Mouse (Mus musculus): ENCODE results near the gene Plekhg5.

Gene Plekhg5

DNA sequence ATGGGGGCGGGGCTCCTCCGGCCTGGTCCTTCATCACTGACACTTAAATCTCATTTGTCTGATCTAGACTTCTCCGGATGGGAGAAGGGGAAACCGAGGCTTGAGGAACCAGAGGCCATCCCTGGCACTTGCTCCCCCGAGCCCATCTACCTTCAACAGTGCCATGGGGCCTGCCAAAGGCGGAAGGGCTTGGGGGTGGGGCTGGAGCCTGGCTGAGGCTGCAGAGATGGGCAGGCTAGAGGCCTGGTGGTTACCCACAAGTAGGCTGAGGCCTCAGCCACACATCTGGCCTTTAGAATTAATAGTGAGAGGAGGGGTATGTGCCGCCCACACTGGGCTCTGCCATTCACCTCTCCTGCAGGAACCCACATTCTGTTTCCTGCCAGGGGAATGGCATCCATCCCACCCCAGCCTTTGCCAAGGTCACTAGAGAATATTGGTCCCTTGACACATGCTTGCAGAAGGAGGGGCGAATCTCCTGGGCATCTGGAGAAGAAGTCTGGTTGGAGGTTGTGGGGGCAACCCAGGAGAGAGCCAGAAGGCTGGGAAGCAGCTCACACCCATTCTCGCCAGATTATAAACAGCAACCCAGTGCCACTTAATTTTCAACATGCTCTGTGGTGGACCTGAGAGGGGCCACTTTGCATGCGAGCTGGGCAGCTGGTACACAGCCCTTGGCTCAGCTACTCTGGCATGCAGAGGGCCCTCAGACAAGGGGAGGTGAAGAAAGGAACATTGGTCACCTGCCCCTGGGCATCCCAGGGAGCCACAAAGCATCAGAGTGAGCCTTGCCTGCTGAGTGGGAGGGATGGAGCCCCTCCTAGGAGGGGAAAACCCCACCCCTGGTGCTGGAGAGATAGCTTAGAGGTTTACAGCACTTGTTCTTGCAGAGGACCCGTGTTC, 1.6 kb upstream of the Plekhg5 start:
- DNase-seq, result no peak

- no peak for DNase-seq
These were observed 357 bp downstream of the Plekhg5 start for GRCm38 (mm10) chr4:152072655-152073054.

DNA sequence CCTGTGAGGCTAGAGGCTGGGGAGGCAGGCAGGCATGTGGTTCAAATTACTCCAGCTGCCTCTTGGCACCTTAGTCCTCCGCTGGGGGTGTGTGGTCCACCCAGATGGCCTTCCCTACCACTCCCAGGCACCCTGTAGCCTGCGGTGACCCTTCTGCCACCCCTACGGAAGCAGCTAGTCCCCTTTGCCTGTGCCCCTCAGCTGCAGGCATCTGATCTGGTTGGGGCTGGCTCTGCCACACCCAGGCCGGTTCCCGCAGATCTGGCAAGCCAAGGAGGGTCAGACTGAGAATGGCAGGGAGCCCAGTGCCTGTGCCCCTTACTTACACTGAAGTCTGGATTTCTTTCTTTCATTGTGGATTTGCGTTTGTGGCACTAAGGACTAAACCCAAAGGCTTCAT, 1.4 kb downstream of the Plekhg5 start:
- DNase-seq, result no peak

DNA sequence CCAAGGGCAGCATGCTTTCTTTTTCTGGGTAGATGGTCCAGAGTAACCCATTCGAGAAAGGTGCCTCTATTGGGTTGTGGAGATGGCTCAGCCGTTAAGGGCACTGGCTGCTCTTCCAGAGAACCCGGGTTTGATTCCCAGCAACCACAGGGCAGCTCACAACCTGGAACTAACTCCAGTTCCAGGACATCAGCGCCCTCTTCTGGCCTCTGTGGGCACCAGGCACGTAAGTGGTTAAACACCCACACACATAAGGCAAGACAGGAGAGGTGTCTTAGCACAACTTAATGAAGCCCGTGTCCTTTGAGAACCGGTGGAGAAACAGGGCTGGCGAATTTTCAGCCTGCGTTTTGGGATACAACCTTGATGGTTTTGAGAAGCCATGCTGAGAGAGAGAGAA, 2.2 kb downstream of the Plekhg5 start:
- DNase-seq, result no peak

- DNase-seq, result no peak
These were observed 4.9 kb downstream of the Plekhg5 start for GRCm38 (mm10) chr4:152077191-152077590.

DNA sequence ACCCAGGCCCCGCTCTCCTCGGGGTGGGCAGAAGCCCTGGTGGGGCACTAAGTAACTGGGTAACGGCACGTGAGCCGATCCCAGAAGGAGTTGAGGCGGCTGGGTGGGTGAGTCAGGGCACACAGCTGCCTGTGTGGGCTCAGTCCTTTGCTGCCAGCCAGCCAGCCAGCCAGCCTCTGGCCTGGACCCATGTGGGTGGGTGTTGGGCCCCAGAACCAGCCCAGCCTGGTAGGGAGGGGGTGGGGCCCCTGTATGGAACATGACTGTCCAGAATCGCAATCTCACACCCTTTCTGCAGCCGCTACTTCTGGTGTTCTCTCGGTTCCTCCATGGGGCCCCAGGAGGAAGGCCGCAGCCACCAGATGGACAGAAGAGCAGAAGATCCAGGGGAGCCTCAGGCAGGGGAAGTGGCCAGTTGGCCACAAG, 5.8 kb downstream of the Plekhg5 start:
- peak; percentile 52 for DNase-seq

DNA sequence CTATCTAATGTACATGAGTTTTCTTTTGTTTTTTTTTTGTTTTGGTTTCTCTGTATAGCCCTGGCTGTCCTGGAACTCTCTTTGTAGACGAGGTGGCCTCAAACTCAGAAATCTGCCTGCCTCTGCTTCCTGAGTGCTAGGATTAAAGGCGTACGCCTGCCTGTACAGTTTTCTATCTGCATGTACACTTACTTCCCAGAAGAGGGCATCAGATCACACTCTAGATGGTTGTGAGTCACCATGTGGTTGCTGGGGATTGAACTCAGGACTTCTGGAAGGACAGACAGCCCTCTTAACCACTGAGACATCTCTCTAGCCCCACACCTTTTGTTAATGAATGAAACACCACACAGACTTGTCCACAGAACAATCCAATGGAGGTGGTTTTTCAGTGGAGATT, 7.0 kb downstream of the Plekhg5 start:
- no peak for DNase-seq

GRCm38 (mm10) chr4:152079931-152080330, 7.6 kb downstream of the Plekhg5 start:
- no peak for DNase-seq

DNA sequence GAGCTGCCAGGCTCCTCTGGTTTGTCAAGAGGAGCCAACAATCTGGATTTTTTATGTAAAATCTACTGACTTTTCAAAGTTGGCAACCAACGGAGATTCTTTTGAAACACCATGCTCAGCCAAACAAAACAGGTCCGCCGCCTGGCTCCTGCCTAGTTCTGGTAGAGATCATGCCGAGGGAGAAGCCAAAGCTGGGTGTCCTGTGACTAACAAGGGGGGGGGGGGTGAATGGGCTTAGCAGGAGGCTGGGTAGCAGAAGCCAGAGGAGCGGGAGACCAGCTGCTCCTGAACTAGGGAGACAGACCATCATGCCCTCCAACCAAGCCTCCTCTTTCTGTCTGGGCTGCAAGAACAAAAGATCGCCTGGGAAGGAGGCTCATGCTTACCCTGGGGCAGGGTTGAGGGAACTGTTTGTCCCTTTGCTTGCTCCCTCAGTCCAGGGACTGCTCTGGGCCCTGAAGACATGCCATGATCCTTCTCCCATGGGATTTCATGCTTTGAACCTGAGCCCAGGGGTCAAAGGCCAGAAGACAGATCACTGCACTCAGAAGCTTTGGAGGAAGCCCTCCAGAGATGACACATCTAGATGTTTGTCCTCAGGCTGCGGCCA, 11.4 kb downstream of the Plekhg5 start:
- DNase-seq, result no peak

- DNase-seq, result no peak
These were observed 12.3 kb downstream of the Plekhg5 start for GRCm38 (mm10) chr4:152084616-152085015.

- DNase-seq, result peak; percentile 71
These were observed 14.4 kb downstream of the Plekhg5 start for GRCm38 (mm10) chr4:152086505-152087210.

DNA sequence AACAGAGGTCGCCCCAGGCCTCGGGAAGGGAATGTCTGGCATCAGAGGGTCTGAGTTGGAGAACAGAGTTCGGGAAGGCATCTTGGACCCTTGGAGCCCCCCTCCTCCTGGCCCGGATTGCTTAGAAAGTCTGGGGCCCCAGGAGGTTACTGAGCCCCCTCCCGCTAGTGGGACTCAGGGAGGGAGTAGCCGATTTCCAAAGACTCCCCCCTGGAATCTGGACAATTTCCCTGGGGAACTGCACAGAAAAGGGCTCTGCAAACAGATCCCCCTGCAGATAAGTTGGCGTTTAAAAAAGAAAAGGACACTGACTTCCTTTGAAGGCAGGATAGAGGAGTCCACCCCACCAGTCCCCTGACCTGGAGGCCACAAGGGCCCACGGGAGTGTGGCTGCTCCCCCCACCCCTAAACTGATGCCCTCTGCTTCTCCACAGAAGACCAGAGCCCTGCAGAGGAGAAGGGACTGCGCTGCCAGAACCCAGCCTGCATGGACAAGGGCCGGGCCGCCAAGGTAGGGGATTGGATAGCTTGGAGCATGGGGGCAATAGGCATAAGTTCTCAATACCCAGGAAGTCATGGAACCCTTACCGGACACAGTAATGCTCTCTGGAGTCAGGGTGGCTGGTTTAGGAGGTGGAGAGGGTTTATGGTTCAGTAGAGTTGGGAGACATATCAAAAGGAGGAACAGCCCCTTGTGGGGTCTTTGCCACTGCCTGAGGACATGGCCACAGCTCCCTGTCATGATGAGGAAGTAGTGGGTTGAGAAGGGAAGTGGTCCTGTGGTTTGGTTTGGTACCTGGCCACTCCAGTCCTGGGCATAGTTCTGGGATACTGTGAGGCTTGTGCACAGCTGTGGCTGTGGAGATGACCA, 15.1 kb downstream of the Plekhg5 start:
- no peak for DNase-seq

DNA sequence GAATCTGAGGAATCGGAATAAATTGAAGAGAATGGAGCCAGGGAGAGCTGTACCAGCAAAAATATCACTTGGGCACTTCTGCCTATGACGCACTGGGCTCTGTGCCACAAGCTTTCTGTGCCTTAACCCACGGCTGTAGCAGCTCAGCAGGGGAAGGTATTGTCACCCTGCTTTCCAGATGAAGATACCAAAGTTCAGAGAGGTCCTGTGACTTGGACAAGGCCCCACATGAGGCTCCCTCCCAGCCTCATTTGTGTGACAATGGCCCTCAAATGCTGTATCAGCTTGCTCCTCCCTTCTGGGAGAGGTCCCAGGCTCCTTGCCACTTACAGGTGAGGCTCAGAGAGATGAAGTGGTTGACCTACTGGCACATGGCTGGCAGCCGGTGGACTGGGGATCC, 15.8 kb downstream of the Plekhg5 start:
- DNase-seq, result peak; percentile 77

DNA sequence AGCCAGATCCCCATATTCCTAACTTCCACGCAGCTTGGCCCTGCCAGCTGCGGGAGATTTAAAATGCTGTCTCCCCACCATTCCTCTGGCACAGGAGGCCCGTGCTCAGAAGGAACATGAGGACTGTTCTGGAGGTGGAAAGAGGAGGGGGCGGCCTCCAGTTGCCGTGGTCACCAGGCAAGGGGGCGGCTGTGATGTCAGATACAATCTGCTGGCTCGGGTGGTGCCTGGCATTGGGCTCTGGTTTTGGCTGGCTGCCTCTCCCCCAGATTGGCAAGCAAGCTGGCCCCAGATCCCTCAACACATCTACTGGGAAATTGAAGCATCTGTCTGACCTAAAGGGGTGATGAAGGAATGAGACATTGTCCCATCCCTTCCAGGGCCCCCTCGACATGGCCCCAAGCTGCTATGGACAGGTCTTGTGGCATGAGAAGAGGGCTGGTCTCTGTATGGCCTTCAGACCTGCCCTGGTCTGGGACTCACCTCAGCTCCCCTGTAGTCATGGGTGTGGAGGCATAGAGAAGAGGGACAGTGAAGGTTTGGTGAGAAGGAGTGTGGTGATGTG, 16.3 kb downstream of the Plekhg5 start:
- peak; percentile 92 for DNase-seq

- no peak for DNase-seq
These were observed 17.9 kb downstream of the Plekhg5 start for GRCm38 (mm10) chr4:152090191-152090590.

- DNase-seq, result no peak
These were observed 20.5 kb downstream of the Plekhg5 start for GRCm38 (mm10) chr4:152092751-152093293.

GRCm38 (mm10) chr4:152094233-152094632, 21.9 kb downstream of the Plekhg5 start:
- DNase-seq, result no peak

GRCm38 (mm10) chr4:152095937-152096910, 23.9 kb downstream of the Plekhg5 start:
- no peak for DNase-seq

GRCm38 (mm10) chr4:152096927-152097326, 24.6 kb downstream of the Plekhg5 start:
- no peak for DNase-seq

- DNase-seq, result no peak
These were observed 25.9 kb downstream of the Plekhg5 start for GRCm38 (mm10) chr4:152097911-152098799.

Data from right cerebral cortex, adult 18-20 months (tissue).